Mouse (Mus musculus): ENCODE results near the gene Kcnk5.

Gene Kcnk5

GRCm38 (mm10) chr14:20114951-20115350, 66.7 kb downstream of the Kcnk5 start:
- DNase-seq (ENCODE audit: low spot score in 2 of 2), result no peak

GRCm38 (mm10) chr14:20113964-20114363, 67.6 kb downstream of the Kcnk5 start:
- DNase-seq (ENCODE audit: low spot score in 2 of 2), result peak; percentile 56 to 89

- DNase-seq (ENCODE audit: low spot score in 2 of 2), result no peak
Measured at GRCm38 (mm10) chr14:20113189-20113961, 68.2 kb downstream of the Kcnk5 start.

GRCm38 (mm10) chr14:20112218-20112617, 69.4 kb downstream of the Kcnk5 start:
- DNase-seq (ENCODE audit: low spot score in 2 of 2), result no peak

- no peak for DNase-seq (ENCODE audit: low spot score in 2 of 2)
Measured at GRCm38 (mm10) chr14:20110945-20111344, 70.7 kb downstream of the Kcnk5 start.

- DNase-seq (ENCODE audit: low spot score in 2 of 2), result no peak
Measured at GRCm38 (mm10) chr14:20106271-20106670, 75.3 kb downstream of the Kcnk5 start.

- DNase-seq (ENCODE audit: low spot score in 2 of 2), result no peak
Measured at GRCm38 (mm10) chr14:20103207-20103606, 78.4 kb downstream of the Kcnk5 start.

- DNase-seq (ENCODE audit: low spot score in 2 of 2), result no peak
Measured at GRCm38 (mm10) chr14:20098061-20098460, 83.5 kb downstream of the Kcnk5 start.

- DNase-seq (ENCODE audit: low spot score in 2 of 2), result no peak
Measured at GRCm38 (mm10) chr14:20094942-20095341, 86.7 kb downstream of the Kcnk5 start.

- DNase-seq (ENCODE audit: low spot score in 2 of 2), result peak in 1 of 2 experiments; percentile 35
Measured at GRCm38 (mm10) chr14:20093493-20093892, 88.1 kb downstream of the Kcnk5 start.

Data from thymus, postnatal 10 days (tissue).